Mouse (Mus musculus) urinary bladder, adult 18-20 months (tissue): Measurements from ENCODE around the gene AU021092.

ENCODE experiments used
- DNase-seq, 2 experiments: peaks; one replicate each; pipeline ENCODE4 v3.0.0; 2022; ENCODE audit warnings: low spot score in 2 of 2, mixed read lengths in 2 of 2

AU021092 gene

DNA sequence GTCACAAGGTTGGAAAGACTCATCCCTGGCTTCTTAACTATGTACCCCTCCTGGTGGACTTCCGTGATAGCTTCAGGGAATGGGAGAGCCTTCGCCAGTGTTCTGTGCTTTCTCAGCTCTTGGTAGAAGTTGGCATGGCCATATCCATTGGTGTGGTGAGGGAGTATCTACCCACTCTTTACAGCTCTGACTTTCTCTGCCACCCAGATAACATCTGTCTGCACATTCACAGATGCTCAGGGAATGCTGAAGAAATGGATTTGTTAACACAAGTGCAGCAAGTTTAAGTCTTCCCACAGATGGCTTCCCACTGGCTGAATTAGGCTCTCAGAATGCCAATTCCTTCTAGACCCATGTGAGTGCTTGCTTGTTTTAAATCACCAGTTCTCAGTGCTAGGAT, 8.0 kb downstream of the AU021092 start:
- DNase-seq: no peak

DNA sequence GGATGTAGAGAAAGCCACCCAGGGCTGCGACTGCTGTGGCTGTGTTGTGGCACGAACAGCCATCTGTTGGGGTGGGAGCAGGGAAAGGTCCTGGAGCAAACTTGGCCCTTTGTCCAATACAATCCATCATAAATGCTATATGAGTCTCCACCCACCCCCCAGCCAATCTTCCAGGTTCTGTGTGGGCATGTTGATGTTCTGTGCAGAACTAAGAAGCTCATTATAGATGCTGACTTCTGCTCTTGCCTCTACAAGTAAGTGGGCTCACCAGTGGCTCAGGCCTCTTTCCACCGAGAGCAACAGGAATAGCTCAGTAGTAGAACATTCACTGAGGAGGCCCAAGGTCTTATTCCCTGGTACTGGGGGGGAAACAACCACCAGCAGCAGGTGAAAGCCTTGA, 9.9 kb downstream of the AU021092 start:
- no peak for DNase-seq

DNA sequence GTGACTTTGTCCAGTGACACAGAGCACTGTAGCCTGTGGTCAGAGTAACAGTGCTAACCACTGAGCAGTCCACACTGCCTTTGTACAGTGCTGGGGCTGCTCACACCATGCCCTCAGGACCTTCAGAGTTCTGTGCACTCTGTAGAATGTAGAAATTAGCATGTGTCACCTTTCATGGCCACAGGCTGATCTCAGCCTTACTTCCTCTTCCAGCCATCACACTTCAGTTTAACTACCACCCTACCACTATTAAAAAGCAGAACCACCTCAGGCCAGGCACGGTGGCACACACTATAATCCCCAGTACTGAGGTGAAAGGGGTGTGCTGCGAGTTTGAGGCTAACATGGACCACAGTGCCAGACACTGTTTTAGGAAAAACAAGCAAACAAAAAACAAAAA, 11.7 kb downstream of the AU021092 start:
- DNase-seq: no peak

DNA sequence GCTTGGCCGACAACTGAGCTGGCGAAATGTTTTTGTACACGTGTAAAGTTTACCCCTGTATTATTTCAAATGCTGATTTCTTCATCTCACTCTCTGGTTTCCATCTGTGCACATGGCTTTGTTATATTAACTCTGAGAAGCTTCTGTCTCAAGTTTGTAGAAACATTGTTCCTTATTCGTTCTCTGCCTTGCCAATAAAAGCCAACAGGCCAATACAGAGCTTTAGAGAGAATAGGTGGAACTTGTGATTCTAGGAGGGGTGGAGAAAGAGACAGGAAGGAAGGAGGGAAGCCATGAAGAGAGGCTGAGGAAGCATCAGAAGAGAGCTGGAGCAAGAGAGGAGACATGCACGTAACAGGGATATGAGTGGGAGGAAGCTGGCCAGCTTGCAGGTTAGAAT, 16.0 kb downstream of the AU021092 start:
- no peak for DNase-seq

DNA sequence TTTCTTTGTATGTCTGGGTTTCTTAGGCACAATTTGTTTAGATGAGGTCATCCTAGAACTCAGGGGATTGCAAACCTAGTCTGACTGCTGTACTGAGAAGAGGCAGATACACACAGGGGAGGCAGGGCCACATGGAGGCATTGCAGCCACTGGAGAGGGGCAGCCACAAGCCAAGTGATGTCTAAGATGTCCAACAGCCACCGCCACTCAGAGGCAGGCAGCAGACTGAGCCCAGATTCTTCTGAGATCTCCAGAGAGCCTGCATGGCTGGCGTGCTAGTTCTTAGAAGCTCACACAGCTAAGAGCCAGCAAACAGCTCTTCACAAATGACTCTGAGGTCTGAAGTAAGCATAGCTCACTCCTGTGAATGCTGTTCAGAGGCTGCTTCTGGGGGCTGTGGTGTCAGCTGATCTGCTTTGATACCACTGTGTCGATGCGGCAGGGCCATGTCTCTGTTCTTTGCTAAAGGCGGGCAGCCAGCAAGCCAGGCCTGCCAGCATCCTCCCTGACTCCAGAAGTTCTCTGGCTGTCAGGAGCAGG, 16.6 kb downstream of the AU021092 start:
- no peak for DNase-seq

DNA sequence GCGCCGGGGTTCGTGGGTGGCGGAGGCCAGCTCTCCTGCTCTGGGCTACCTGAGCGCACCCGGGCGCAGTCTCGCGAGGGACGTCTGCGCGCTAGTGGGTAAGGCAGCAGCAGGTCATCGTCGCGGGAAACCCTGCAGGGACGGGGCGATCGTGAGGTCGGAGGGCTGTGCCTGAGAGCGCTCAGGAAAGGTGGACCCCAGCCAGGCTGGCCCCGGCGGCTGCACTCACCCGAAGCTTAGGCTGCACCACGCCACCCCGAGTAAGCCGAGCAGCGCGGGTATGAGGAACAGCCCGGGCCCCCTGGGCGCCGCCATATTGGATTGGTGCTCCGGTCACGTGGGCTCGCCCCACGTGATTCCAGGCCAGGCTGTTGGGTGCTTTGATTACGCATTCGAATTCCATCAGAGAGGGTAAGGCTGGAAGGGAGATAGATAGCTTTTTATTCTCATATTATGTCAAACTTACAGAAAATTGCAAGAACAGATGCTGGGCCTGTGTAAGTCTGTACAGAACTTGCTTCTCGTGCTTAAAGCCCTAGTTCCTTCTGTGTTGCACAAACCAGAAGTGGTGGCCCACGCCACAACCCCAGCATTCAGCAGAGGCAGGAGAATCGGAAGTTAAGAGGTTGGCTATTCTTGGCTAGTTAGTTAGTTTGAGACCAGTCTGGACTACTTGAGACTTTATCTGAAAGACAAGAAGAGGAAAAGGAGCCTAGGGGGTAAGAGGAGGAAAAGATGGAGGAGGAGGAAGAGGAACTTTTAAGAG, 18.2 kb downstream of the AU021092 start, which contains the start of gene Nagpa:
Gene Nagpa (minus strand): TSS at position 345 of the 766 bp plus-strand sequence.
- DNase-seq: peak; percentile 67 to 78

DNA sequence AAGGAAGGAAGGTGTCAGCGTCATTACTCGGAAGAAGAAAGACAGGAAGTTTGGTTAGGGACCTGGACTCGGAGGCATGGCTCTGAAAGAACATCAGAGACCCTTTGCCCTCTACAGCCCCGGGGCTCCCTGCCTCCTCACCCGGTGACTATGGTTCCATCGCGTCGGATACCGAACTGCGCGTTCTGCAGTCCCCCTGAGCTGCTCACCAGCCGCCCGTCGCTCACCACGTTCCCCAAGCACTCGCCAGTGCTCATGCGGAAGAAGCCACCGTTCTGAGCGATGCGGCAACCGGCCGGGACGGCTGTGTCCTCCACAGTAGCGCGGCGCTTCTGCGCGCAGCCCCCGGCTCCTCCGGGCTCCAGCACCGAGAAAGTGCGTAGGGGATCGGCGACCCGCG, 18.9 kb downstream of the AU021092 start:
- DNase-seq: peak in 1 of 2 experiments; percentile 39

DNA sequence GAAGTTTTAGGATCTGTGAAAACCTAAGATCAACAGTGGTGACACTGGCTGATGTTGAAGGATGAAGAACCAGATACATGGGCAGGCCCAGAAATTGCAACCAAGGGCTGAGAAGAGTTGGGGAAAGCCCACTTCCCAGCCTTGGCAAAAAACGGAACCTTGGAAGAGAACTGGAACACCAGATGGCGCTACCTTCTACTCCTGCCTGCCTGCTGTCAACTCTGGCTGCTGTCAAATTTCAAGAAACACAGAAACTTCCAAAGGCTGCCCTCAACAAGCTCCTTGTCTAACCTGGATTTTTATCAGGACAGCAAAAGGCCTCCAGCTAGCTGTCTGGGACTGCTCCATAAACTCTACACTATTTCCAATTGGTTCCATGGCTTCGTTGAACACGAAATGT, 19.4 kb downstream of the AU021092 start:
- peak in 1 of 2 experiments; percentile 35 for DNase-seq

DNA sequence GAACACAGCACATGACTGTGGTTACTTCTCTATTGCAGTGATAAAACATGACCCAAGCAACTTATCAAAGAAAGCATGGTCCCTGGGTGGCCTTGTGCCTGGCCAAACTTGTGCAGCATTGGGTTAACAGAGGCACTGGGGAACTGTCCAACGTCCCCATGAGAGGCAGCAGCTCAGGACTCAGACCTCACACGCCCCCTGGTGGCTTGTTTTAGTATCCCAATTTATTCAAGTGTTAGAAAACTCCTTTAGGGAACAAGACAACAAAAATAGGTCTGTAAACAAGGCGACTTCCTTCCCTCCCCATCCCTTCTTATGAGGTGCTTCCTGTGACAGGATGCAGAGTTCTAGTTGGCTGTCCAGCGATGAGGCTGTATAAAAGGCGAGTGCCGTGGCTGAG, 27.0 kb downstream of the AU021092 start:
- DNase-seq: peak in 1 of 2 experiments; percentile 11

DNA sequence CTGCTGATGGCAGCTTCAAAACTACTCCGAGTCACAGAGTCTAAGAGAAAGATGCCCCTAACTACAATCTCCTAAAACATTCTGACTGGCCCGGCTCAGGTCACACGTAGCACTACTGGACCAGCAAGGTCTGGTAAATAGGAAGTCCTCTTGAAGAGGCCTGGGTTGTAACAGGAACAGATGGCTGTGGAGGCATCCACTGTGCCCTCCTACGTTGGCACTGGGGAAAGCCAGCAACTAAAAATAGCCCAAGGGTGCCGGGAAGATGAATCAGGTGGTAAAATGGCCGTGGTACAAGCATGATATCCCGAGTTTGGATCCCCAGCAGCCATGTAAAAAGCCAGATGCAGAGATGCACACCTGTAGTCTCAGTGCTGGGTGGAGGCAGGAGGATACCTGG, 35.9 kb downstream of the AU021092 start:
- DNase-seq: no peak

DNA sequence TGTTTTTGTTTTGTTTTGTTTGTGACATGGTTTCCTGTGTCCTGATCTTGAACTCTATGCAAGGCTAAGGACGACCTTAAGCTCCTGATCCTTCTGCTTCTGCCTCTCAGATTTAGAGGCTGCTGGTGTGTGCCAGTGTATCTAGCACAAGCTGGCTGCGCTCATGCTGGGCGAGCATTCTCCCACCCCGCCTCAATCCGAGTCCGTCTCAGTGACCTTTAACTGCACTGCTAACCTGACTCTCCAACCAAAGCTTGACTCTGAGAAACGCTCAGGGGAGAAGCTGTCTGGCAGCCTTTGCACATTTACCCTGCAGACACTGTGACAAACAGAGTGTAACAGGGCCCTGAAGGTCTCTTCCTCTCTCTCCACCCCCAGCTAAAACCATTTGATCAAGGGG, 36.4 kb downstream of the AU021092 start:
- no peak for DNase-seq

DNA sequence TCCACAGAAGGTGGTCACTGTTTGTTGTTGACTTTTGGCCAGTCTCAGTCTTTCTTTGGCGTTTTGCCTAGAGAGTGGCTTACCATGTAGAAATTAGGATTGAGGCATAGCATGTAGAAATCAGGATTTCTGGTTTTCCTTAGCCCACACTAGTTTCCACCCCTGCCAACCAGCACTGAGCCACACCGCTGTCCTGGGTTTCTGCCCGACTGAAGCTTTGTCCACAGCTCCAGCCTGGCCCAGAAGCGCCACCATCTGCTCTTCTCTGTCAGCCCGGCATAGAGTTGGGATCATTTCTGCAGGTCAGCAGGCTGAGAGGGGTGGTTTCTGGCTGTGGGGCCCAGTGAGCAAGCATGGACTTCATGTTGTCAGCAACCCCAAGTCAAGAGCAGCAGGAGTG, 37.1 kb downstream of the AU021092 start:
- DNase-seq: no peak

DNA sequence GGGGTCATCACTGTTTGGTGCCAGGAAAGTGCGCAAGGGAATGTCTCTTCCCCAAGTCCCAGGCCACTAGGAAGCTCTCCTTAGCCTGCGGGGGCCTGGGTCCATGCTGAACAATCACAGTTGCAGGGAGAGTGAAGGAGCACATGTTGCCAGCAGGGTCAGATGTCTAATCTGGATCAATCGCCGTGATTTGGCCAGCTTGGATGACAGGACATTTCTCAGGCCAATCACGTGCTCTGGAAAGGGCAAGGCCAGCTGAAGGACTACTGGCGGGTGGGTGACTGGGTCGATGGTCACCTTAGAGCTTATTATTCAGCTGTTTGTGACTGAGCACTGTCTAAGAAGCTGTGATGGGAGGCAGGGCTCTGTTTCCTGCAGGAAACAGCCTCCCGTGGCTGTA, 38.0 kb downstream of the AU021092 start:
- no peak for DNase-seq

DNA sequence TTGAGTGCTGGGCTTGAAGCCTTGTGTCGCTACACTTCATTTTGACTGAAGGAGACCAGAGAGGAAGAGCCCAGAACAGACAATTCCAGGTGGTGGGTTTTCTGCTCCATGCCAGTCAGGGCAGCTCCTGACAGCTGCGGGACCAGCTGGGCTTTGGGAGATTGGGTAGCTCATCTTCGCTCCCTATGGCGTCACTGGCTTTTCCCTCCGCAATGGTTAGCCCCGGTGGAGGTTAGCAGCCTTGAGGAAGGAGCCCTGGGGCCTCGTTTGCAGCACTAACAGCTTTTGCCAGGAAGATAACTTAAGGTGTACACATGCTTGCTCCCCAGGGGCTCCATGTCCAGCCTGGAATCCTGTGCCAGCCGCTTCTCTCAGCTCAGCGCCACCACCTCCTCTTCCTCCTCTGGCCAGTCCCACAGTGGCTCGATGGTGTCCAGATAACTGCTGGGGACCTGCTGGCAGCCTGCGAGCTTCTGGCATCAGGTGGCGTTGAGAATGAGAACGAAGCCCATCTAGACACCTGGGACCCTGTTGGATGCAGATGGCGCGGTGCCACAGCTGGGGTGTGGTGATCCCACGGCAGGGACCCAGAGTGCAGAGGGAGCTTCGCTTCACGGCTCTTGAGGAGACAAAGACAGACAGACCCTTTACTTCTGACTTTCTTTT, 38.7 kb downstream of the AU021092 start:
- DNase-seq: no peak

DNA sequence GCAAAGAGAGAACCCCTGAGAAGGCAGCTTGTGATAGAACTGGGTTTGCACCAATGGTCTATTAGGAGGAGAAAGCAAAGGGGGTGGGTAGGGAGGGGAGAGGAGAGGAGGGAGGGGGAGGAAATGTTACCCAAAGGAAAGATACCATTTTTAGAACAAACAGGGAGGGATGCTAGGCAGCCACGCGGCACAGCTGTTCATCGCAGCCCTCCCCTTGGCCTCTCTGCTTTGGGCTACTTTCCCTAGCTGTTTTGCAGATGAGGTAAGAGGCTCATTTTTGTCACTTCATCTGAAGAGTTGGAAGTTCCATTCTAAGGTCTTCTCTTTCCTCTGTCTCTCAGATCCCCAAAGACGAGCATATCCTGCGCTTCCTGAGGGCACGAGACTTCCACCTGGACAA, 49.5 kb downstream of the AU021092 start:
- DNase-seq: no peak

DNA sequence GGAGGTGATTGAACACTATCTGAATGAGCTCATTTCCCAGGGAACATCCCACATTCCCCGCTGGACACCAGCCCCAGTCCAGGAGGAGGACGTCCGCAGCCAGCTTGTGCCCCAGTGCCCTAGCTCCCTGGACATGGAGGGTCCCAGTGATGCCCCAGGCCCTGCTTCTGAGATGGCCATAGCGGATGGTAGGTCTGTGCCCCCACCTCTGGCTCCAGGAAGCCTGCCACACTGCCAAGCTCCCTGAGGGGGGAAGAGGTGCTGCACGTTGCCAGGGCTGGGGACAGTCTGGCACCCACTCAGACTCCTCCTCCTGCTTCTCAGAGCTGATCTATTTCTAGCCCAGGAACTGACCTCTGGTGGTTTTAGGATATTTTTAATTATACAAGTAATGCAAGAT, 53.3 kb downstream of the AU021092 start:
- DNase-seq: no peak

DNA sequence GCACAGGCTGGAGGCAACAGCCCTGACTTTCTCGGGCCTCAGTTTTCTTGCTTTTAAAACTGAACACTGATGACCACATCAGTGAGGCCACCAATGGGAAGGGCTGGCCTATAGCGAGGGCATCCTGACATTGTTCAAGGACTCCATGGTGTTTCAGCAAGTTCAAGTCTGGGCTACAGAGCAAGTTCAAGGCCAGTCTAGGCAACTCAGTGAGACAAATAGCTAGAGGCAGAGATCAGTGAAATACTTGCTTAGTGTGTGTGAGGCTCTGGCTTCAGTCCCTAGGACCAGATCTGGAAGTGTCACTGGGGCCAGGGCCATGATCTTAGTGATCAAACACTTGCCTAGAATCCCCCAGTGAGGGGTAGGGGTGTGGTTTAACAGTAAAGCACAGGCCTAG, 54.1 kb downstream of the AU021092 start:
- DNase-seq: no peak

DNA sequence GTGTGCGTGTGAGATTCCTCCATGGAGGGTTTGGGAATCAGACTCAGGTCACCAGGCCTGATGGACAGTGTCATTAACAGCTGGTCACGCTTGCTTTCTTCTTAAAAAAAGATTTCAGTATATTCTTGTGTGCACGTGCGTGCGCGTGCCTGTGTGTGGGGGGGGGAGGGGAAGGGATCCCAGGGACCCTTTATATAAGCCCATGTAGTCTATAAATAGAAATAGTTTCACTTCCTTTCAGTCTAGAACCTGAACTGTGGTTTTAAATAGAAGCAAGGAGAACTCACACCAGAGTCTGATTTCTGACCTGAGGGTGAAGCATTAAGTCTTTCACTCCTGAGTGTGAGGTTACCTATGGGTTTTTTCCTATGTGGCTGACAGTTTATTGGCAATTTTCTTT, 57.8 kb downstream of the AU021092 start:
- DNase-seq: no peak
